Mouse (Mus musculus): ENCODE measurements around the gene Olfr1231. TPM values are rescaled to one million over a fixed set of nuclear protein-coding genes. Genes with fewer than 3 reads are reported as not detected.

Olfr1231 gene
- total RNA-seq (2023) = not detected

DNA sequence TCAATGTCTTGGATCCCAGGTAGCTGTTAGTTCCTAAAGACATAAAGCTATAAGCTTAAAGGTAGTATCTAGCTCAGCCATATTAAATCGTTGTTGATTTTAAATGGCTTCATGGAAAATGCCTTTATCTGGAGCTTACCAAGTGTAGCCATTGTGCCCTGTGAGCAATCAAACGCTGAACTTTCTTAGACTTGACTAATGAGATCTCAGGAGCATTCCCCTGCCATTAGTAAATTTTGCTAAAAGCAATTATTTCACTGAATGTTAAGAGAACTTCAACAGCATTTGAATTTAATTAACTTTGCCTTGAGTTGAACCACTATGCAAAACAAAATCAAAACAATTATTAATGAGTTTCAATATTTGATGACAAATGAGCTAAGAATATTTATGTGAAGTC, at the start of gene Olfr1231:
Gene Olfr1231, minus strand, starts transcription at position 101 of the 400 bp plus-strand sequence.

DNA sequence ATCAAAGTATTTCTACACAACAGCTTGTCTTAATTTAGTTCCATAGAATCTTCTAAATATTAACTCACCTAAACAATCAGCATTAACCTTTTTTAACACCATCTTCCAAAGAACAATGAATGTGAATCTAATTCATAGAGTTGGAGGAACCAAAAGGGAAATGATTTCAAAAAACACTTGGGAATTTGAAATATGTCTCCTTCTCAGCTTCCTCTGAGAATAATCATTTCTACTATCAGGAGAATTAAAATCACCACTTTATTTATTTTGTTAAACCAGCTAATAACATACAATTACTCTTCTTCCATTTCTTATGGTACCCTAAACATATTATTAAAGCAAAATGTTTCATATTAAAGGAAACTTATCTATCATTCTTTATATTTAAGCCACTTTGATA, 35.4 kb upstream of the Olfr1231 start, which contains the start of gene Olfr1233:
Gene Olfr1233, minus strand, starts transcription at position 101 of the 400 bp plus-strand sequence.

DNA sequence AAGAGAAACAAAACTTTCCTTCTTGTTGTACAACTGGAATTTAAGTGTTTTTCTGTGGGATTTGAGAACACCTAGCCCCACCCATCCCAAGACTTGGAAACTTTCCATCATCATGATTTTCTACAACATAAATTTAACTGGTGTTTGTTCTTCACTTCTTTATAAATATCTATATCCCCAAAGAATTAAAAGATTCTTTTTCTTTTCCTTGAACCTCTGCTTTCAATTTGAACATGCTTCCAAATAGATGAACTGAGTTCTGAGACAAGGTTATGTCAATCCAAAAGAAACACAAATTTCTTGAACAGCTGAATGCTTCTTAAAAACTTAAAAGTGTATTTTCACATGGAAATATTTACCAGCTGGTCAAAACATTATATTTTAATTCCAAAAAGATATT, 22.7 kb upstream of the Olfr1231 start, which contains the start of gene Olfr1232:
Gene Olfr1232, minus strand, starts transcription at position 101 of the 400 bp plus-strand sequence.

DNA sequence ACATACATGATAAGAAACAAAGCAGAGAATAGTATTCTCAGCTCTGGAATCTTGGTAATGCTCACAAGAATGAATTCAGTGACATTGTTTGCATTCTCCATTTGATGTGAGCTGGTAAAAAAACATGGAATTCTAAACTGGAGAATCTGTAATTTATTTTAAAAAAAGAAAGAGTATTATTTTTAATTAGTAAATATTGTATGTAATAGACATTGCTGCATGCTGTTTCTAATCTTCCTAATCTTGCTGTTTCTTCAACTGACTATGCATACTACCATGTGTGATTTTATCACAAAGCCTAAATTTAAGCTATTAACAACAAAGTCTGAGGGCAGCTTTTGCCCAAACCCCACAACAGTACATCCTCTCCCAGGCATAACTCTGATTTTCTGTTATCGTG, 9.7 kb downstream of the Olfr1231 start, which contains the start of gene Olfr1230:
Gene Olfr1230, minus strand, starts transcription at position 101 of the 400 bp plus-strand sequence.

DNA sequence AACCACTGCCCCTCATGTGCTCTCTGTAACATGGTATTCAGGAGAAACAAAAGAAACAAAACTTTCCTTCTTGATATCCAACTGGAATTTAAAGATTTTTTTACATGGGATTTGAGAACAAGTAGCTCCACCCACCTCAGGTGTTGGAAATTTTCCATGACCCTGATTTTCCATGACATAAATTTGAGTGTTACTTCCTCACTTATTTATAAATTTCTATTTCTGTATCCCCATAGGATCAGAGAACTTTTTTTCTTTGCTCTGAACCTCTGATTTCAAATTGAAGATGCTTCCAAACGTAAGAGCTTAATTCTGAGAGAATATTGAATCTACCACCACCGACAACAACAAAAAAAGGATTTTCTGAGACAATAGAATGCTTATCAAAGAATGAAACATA, 19.0 kb downstream of the Olfr1231 start, which contains the start of gene Olfr1229:
Gene Olfr1229, minus strand, starts transcription at position 101 of the 400 bp plus-strand sequence.

DNA sequence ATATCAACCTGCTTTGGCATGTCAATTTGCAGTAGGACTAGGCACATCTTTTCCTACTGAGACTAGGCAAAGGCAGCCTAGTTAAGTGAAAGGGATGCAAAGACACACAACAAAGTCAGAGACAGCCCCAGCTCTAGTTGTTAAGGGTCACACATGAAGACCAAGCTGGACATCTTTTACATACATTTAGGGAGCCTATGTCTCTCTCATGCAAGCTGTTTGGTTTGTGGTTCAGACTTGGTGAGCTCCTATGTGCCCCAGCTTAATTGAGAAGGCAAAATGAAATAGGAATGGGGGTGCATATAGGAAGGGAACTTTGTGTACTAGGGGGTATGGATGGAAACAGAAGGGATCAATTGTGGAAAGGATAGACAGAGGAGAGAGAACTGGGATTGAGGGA, 52.9 kb downstream of the Olfr1231 start, which contains the start of gene Olfr1228:
Gene Olfr1228, minus strand, starts transcription at position 101 of the 400 bp plus-strand sequence.

Other genes with a start within 250 kb of the Olfr1231 start
- gene Olfr1218, start 245.9 kb downstream of the Olfr1231 start, total RNA-seq (2023) = not detected
- gene Olfr1219, start 223.6 kb downstream of the Olfr1231 start, total RNA-seq (2023) = not detected
- not detected for gene Olfr1220, start 200.2 kb downstream of the Olfr1231 start, total RNA-seq (2023)
- not detected for gene Olfr1221, start 189.8 kb downstream of the Olfr1231 start, total RNA-seq (2023)
- gene Olfr1222, start 174.0 kb downstream of the Olfr1231 start, total RNA-seq (2023) = not detected
- not detected for gene Olfr1223, start 155.5 kb downstream of the Olfr1231 start, total RNA-seq (2023)
- gene Olfr1224-ps1, start 143.0 kb downstream of the Olfr1231 start, total RNA-seq (2023) = not detected
- gene Olfr1225, start 132.4 kb downstream of the Olfr1231 start, total RNA-seq (2023) = not detected
- not detected for gene Olfr1226, start 107.0 kb downstream of the Olfr1231 start, total RNA-seq (2023)
- gene Olfr1228, start 53.0 kb downstream of the Olfr1231 start, total RNA-seq (2023) = not detected
- gene Olfr1229, start 19.1 kb downstream of the Olfr1231 start, total RNA-seq (2023) = not detected
- not detected for gene Olfr1230, start 9.8 kb downstream of the Olfr1231 start, total RNA-seq (2023)
- not detected for gene Olfr1232, start 22.6 kb upstream of the Olfr1231 start, total RNA-seq (2023)
- gene Olfr1233, start 35.3 kb upstream of the Olfr1231 start, total RNA-seq (2023) = not detected
- gene Olfr1234, start 57.8 kb upstream of the Olfr1231 start, total RNA-seq (2023) = not detected
- gene Olfr1238, start 102.6 kb upstream of the Olfr1231 start, total RNA-seq (2023) = not detected
- not detected for gene Olfr1239, start 113.3 kb upstream of the Olfr1231 start, total RNA-seq (2023)
- not detected for gene Olfr1240, start 135.9 kb upstream of the Olfr1231 start, total RNA-seq (2023)
- not detected for gene Olfr1241, start 180.1 kb upstream of the Olfr1231 start, total RNA-seq (2023)
- gene Olfr1242, start 191.3 kb upstream of the Olfr1231 start, total RNA-seq (2023) = not detected
- gene Olfr1243, start 224.4 kb upstream of the Olfr1231 start, total RNA-seq (2023) = not detected